Comparison of ENCODE assay signal across 8 mouse cellular contexts in genomic region chr11:101448274-101448746, GRCm38 (mm10). TPM values are rescaled to one million over a fixed set of nuclear protein-coding genes. Genes with fewer than 3 reads are reported as not detected.
DNase-seq lines count a peak whose midpoint lies in the region; ATAC-seq lines count a peak whose summit lies in the region.

TSS of gene Ifi35 (plus strand) at chr11:101448407.

- H3K9me3 ChIP-seq in embryonic facial prominence, embryonic 12.5 days: no peaks in the 10 kb centered on the region
- no peaks in the 10 kb centered on the region for H3K9me3 ChIP-seq in heart, embryonic 16.5 days (replicated peaks; ENCODE audit: control insufficient read depth, low read length)
- no peaks in the 10 kb centered on the region for H3K9me3 ChIP-seq in midbrain, embryonic 12.5 days

- peak within 1 kb of the TSS; percentile 40 for H3K9ac ChIP-seq in embryonic facial prominence, embryonic 12.5 days
- H3K9ac ChIP-seq in heart, embryonic 16.5 days (ENCODE audit: low read length): peak within 1 kb of the TSS; percentile 59
- no peak within 1 kb of the TSS for H3K9ac ChIP-seq in midbrain, embryonic 12.5 days (replicated peaks)

- H3K4me1 ChIP-seq in embryonic facial prominence, embryonic 12.5 days: peaks cover 13% of the 10 kb centered on the region
- peaks cover 8% of the 10 kb centered on the region for H3K4me1 ChIP-seq in heart, embryonic 16.5 days (ENCODE audit: control insufficient read depth, insufficient read depth, low read length)
- peaks cover 9% of the 10 kb centered on the region for H3K4me1 ChIP-seq in midbrain, embryonic 12.5 days

- H3K27me3 ChIP-seq in embryonic facial prominence, embryonic 12.5 days: no peaks in the 10 kb centered on the region
- no peaks in the 10 kb centered on the region for H3K27me3 ChIP-seq in heart, embryonic 16.5 days (ENCODE audit: control insufficient read depth, insufficient read depth, low read length)
- no peaks in the 10 kb centered on the region for H3K27me3 ChIP-seq in midbrain, embryonic 12.5 days

- peak within 1 kb of the TSS; percentile 42; the same call in 1 of the 2 replicates for H3K27ac ChIP-seq in embryonic facial prominence, embryonic 12.5 days
- H3K27ac ChIP-seq in heart, embryonic 16.5 days (ENCODE audit: low read length): peak within 1 kb of the TSS; percentile 87
- H3K27ac ChIP-seq in midbrain, embryonic 12.5 days (replicated peaks): no peak within 1 kb of the TSS; the same call in 1 of the 2 replicates

- H3K4me3 ChIP-seq in embryonic facial prominence, embryonic 12.5 days: peak within 1 kb of the TSS; percentile 25; the same call in 1 of the 2 replicates
- peak within 1 kb of the TSS; percentile 62 for H3K4me3 ChIP-seq in heart, embryonic 16.5 days (ENCODE audit: low read length)
- H3K4me3 ChIP-seq in midbrain, embryonic 12.5 days: 0 out of 2 replicates have a peak within 1 kb of the TSS, but pooled peaks have one; percentile 18

- H3K4me2 ChIP-seq in embryonic facial prominence, embryonic 12.5 days (replicated peaks): peak within 1 kb of the TSS; percentile 31
- H3K4me2 ChIP-seq in heart, embryonic 16.5 days (ENCODE audit: low read depth, low read length): peak within 1 kb of the TSS; percentile 56
- peak within 1 kb of the TSS; percentile 16; the same call in 1 of the 2 replicates for H3K4me2 ChIP-seq in midbrain, embryonic 12.5 days (replicated peaks)

- peaks cover 28% of the 10 kb centered on the region for H3K36me3 ChIP-seq in embryonic facial prominence, embryonic 12.5 days
- peaks cover 20% of the 10 kb centered on the region for H3K36me3 ChIP-seq in heart, embryonic 16.5 days (ENCODE audit: control insufficient read depth, insufficient read depth)
- H3K36me3 ChIP-seq in midbrain, embryonic 12.5 days: peaks cover 28% of the 10 kb centered on the region

- no peak for ATAC-seq in embryonic facial prominence, embryonic 12.5 days (ENCODE audit: insufficient number of reproducible peaks, insufficient read depth, low FRiP score, low TSS enrichment)
- ATAC-seq in heart, embryonic 16.5 days (replicated peaks; ENCODE audit: extremely low read depth, insufficient read depth, low FRiP score): peak; percentile 84
- no peak for ATAC-seq in midbrain, embryonic 12.5 days (ENCODE audit: low FRiP score, low read depth)

- WGBS in embryonic facial prominence, embryonic 12.5 days: 33% methylated on average over 10 of the region's 10 CpGs
- WGBS in heart, embryonic 16.5 days: 14% methylated on average over 10 of the region's 10 CpGs
- 47% methylated on average over 10 of the region's 10 CpGs for WGBS in midbrain, embryonic 12.5 days

- peak; percentile 61 to 80 for DNase-seq in urinary bladder, adult 18-20 months (ENCODE audit: low spot score in 2 of 2)
- DNase-seq in urinary bladder, postnatal 10 days (ENCODE audit: low spot score): no peak
- peak; percentile 76 to 85 for DNase-seq in kidney, postnatal 4 days
- DNase-seq in thymus, adult 18-20 months: peak; percentile 59 to 65
- DNase-seq in cerebellum, postnatal 36 days: no peak

RNA-seq across cellular contexts. Expression of gene Ifi35, which starts in this region (rescaled TPM):
- polyA plus RNA-seq in embryonic facial prominence, embryonic 12.5 days (2016; fragmentation: Nextera tagmentation; extraction: Ambion mirVana): 5.9 and 6.1 TPM in 2 replicates
- polyA plus RNA-seq in heart, embryonic 16.5 days (2015; fragmentation: Nextera tagmentation; extraction: Ambion mirVana): 25.1 and 31.9 TPM in 2 replicates
- 3.0 and 3.9 TPM in 2 replicates for polyA plus RNA-seq in midbrain, embryonic 12.5 days (2016; fragmentation: Nextera tagmentation; extraction: Ambion mirVana)

Comparison
In these comparisons a context has a peak if more than half of its experiments do, and no peak if none do; other contexts are left out.
1. DNase-seq: peak in urinary bladder, adult 18-20 months (2 of 2), kidney, postnatal 4 days (2 of 2) and thymus, adult 18-20 months (2 of 2); none in urinary bladder, postnatal 10 days (single experiment) and cerebellum, postnatal 36 days (0 of 2).
2. Peak in every context shown above with its lines, with median percentiles within 50 percentile points of each other: H3K4me2 ChIP-seq and H3K4me3 ChIP-seq.